Mouse (Mus musculus): Measurements from ENCODE around the gene Cd300a.

The Cd300a gene

DNA sequence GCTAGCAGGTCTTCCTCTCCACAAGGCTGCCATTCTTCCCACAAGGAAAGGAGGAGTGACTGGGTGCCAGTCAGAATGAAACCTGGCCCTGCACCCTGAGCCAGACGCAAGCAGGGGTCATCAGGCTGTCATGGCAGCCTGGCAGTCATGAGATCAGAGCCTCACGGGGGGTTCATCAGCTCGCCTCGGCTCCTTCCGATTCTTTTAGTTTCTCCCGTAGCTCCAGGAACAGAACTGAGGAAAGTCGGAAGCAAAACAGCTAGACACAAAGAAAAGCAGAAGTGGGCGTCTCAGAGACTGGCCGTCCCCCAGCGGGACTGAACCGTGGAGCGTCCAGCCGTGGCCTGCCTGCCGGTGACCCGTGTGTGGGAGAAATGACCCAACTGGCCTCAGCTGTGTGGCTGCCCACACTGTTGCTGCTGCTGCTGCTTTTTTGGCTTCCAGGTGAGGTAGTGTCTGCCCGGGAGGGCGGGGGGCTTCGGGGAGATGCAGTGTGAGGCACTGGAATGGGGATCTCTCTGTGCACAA, at the start of gene Cd300a:
TSS of gene Cd300a (plus strand) at position 51 of the 528 bp plus-strand sequence.
- in situ Hi-C loops (cut with MboI; ENCODE audit: unreplicated experiment in 2 of 2) = no loop called here

DNA sequence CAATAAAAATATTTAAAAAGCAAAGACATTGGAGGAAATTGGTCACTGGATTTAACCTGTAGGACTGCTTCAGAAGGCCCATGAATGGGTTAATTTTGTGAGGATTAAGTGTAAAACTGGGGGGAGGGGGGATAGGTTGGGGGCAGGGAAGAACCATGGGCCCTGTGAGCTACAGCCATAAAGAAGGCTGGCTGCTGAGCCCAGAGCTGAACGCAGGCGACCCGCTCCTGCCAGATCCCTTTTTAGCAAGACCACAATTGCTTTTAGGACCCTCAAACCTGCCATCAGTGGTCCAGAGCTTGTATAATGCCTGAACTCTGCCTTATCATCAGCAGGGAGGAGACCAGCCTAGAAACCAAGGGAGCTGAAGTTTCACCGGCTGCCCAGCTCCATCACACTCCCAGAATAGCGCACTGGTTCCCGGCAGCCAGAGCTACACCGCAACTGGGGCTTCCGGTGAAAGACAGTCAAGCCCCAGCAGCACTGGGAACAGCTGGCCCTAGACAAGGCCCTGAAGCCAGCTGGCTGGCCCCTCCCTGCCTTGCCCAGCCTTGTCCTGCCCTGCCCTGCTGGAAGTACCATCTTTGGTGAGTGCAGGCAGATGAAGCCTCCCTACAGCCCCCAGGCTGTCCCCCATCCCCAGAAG, 45.9 kb upstream of the Cd300a start:
- in situ Hi-C loops (cut with MboI; ENCODE audit: unreplicated experiment in 2 of 2) = no loop called here

DNA sequence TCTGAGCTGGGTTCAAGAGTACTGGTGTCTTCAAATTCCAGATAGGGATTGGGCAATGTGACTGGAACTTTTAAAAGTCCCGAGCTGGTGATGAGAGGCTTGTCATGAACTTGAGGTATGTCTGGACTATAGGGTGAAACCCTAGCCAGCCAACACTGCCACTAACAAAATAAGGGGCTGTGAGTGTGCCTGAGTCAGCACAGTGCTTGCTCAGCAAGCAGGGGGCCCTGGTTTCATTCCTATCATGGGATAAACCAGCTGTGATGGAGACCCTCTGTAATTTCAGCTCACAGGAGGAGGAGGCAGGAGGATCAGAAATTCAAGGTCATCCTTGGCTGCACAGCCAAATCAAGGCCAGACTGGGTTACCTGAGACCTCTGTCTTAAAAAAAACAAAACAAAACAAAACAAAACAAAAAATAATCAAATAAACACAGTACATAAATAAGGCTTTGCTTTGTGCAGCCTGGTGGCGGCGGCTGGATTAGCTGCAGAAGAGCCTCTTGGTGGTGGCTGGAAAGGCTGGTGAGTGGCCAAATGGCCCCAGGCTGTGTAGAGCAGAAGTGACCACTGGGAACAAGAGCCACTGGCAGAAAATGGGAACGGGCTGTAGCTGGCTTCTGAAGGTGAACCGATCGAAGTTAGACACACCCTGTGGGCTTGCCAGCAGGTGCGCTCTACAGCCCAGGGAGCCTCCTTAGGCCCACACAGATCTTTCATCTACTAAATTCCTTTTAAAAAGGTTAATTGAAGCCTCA, 45.2 kb upstream of the Cd300a start:
- in situ Hi-C loops (cut with MboI; ENCODE audit: unreplicated experiment in 2 of 2) = no loop called here

DNA sequence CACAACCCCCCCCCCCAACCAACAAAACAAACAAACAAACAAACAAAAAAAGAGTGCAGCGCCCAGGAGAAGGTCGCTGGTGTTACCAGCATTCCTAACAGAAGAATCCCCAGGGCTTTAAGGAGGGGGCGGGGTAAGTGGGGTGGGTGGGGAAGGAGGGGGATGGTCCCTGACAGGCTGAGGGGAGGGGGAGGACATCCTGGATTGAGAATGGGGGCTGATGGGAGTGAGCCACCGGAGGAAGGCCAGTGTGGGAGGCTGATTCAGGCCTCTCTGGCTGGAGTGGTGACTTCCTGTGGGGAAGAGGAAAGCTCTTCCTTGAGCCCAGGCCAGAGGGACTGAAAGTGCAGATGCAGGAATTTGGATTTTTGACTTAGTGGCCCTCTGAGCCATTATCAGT, 43.5 kb upstream of the Cd300a start:
- in situ Hi-C loops (cut with MboI; ENCODE audit: unreplicated experiment in 2 of 2) = no loop called here

DNA sequence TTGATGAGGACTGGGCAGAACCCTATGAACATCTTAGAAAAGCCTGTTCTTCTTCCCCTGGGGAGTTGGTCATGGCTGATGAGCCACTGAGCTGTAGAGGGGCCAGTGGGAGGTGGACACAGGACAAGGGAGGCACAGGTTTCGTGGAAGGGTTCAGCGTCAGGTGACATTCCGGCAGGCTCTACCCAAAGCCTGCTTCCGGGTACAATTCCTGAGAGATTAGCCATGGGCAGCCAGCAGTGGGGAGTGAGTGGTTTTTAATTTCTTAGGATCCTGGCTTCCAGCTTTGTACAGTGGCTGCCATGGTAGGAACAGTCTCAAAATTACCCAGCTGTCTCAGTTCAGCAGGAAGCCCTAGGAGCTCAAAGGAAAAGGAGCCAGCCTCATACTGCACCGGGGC, 42.8 kb upstream of the Cd300a start:
- in situ Hi-C loops (cut with MboI; ENCODE audit: unreplicated experiment in 2 of 2) = no loop called here

DNA sequence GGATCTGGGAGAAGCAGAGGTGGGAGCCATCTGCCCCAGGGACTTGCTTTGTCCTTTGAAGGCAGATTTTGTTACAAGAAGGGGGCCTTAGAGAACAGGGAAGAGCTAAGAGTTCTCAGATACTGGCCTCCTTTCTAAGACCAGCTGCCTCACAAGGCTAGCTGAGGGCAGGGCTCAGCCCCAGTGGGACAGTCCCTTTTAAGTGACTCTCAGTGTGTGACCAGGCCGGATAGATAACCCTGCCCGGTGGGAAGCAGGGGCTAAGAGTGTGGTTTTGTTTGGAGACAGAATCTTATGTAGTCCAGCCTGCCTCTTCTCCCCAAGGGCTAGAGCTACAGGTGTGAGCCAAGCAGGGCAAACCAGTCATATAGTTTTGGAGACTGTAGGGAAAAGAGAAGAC, 40.3 kb upstream of the Cd300a start:
- in situ Hi-C loops (cut with MboI; ENCODE audit: unreplicated experiment in 2 of 2) = no loop called here

DNA sequence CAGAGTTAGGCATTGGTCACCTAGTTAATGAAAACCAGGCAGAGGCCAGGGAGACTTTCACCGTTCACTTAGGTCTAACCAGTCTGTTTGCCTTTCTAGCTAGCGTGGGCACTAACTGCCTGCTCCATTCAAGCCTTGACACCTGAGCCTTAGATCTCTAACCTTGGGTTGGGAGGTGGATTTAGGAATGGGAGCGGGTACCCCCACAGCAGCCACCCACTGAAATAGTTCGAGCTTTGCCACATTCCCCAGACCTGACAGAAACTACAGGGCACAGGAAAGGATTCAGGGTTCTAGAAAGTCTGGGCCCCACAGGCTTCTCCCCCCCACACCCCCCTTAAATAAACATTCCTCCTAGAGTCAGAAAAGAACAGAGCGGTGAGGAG, 39.8 kb upstream of the Cd300a start:
- in situ Hi-C loops (cut with MboI; ENCODE audit: unreplicated experiment in 2 of 2) = no loop called here

DNA sequence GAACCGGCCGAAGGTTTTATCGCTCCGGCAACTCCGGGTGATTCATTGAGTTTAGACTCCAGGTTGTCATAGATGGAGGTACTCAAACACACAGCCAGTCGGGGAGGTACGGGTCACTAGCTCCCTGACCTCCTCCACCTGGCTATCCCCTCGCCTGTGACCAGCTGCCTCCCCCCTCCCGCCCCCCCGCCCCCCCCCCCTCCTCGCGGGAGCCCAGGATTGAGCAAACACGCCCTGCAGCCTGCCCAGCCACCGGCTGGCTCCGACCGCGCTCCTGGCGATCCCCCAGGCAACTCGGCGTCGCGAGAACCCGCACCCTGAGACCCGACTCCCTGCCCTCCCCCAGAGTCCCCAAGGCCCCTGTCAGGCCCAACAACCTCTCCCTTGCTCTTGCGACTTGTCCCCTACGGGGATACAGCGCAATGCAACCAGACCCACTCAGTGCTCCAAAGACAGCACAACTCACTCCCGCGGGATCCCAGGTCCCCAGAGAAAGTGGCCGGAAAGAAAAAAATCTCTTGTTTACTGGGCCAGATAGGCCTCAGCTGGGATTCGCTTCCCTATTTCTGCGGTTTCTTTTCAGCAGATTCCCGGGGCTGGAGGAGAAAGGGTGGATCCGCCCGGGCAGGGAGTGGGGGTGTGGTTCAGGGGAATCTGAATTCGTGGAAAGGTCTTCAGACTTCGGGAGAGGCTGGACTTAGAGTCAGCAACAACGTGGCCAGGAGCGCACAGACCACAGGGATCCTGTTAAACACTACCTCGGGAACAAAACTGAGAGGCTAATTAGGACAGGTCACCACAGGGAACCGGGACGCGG, 39.2 kb upstream of the Cd300a start, which contains the start of gene Gprc5c:
TSS of gene Gprc5c (plus strand) at position 701 of the 817 bp plus-strand sequence.
- in situ Hi-C loops (cut with MboI; ENCODE audit: unreplicated experiment in 2 of 2) = no loop called here

DNA sequence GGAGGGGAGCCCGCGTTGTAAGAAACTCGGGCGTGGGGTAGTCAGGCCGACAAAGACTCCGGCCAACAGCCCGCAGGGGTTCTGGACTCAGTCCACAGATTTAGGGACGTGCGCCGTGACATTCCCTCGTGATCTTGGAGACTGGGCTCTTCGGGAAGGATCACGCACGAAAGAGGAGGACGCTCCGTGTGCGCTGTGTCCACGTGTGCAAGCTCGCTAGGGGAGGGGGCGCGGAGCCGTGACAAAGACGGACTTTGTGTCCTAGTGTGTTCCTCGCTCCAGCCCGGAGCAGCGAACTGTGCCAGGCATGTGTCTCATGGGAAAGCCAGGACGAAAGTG, 38.6 kb upstream of the Cd300a start:
- in situ Hi-C loops (cut with MboI; ENCODE audit: unreplicated experiment in 2 of 2) = no loop called here

DNA sequence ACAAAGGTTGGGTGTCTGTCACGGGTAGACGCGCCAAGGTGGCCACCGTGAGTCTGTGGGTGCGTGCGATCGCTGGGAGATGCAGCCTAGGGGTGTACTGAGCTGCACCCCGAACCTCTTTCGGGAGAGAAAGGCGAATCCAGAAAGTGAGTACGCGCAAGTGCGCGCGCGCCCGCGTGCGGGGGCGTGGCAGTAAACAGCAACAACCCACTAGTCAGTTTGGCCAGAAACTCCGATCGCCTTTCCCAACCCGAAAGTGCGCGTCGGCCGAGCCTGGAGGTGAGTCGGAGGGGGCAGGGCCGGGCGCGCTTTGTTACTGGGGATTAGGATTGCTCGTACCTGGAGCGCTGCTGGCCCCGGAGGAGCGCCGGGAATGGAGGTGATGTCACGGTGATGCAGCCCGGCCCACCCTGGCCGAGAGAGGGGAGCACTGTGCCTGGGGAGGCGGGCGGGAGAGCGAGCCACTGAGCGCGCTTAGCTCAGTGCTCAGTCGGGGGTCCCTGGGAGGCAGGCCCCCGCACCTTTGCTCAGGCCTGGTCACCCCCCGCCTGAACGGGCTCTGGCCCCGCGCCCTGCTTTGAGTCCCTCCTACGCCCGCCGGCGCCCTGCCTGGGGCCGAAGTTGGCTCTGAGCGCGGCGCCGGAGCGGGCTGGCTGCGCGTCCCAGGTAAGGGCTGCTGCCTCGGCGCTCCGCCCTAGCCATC, 38.1 kb upstream of the Cd300a start:
- in situ Hi-C loops (cut with MboI; ENCODE audit: unreplicated experiment in 2 of 2) = no loop called here

DNA sequence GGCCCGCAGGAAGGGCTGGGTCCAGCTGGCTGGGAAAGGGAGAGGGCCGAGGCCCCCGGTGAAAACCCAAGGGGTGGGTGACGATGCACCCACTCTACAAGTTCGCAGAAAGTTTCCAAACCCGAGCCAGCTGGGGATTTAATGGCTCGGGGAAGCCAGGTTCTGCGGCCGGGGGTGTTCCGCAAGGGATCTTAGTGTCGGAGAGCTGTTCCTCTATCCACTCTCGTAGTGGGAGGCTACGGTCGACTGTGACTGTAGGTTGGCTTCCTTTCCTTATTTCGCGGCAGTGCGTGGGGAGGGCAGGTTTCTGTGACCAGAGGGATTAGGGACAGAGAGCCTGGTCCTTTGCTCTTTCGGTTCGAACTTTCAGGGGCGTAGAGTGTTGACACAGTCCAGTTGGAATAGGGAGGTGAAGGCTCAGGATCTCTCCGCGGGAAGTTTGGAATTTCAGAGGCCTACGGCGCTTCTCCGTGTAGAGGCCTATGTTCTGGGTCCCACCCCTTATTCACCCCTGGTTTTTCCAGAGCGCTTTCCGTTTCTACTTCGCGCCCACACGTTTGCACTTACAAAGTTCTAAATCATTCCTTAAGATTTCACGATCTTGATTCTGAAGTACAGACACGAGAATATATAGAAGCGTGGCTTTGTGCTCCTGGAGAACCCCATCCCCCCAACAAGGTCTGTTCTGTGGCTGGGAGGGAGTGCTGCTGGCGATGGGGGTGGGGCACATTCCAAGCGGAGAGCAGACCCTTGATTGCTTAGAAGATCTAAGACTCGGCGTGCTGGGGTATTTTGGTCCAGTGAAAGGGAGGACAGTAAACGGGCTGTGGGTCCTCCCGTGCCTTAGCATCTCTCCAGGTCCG, 37.3 kb upstream of the Cd300a start:
- in situ Hi-C loops (cut with MboI; ENCODE audit: unreplicated experiment in 2 of 2) = no loop called here

DNA sequence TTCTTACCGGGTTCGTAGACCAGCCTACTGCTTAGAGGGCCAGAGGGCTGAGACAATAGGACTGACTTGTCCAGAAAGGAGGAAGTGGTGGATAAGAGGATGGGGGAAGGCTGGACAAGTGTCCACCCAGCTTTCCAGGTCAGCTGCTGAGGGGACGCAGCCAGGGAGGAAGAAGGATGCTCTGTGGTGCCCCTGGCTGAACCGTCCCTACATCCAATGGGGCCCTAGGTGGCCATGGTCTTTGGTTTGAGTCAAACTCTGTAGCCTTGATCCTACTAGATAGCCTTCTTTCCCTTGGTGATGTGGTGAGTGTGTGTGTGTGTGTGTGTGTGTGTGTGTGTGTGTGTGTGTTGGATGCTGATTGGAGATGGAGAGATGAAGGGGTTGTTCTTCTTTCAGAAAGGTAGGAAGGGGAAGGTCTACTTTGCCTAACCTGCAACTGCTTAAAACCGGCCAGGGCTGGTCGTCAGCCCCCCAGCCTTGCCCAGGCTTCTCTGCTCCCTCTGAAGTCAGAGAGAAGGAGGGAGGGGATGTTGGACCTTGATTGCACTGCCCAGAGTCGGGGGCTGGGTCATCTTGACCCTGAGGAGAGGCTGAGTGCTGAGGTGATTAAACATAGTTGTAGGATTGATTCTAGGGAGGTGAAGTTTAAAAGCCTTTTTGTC, 36.5 kb upstream of the Cd300a start:
- in situ Hi-C loops (cut with MboI; ENCODE audit: unreplicated experiment in 2 of 2) = no loop called here

DNA sequence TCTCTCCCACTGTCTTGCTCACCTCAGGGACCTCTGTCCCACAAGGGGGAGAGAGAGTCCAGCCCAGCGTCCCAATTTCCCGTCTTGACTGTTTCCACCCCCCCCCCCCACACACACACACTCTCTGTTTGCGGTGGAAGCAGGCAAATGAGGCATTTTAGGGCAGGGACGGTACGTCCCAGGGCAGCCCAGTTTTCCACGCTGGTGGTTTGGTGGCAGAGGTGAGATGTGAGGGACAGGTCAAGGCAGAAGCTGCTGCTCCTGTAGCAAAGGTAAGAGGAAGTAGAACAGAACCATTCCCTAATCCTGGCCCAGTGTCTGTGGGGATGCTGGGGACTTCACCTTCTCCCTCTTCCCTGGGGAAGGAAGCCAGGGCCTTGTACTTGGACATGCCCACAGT, 35.3 kb upstream of the Cd300a start:
- in situ Hi-C loops (cut with MboI; ENCODE audit: unreplicated experiment in 2 of 2) = no loop called here

DNA sequence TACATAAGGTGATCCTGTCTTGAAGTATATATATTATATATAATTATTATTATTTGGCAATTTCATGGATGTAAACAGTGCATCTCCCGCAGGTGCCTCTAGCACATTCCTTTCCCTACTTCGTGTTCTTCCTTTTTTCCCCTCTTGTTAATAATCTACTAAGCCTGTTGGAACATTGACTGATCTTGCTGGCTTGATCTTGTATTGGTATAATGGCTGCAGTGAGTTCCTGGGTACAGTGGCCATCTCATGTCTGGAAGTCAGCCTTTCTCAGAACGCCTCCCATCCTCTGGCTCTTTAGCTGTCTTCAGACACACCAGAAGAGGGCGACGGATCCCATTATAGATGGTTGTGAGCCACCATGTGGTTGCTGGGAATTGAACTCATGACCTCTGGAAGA, 33.7 kb upstream of the Cd300a start:
- in situ Hi-C loops (cut with MboI; ENCODE audit: unreplicated experiment in 2 of 2) = no loop called here

DNA sequence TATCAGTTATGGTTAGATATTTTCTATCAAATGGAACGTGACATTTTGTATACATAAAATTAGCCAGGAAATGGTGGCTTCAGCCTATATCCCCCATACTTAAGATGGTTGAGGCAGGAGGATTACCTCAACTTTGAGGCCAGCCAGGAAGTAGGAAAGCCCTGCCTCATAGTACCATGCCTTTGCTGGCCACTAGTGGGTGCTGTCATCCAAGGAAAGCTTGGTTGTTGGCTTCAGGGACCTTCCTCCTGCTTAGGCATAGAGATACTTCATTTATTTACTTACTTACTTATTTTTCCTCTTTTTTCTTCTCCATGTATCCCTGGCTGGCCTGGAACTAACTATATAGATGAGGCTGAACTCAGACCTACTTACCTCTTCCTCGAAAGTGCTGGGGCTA, 31.2 kb upstream of the Cd300a start:
- in situ Hi-C loops (cut with MboI; ENCODE audit: unreplicated experiment in 2 of 2) = no loop called here

DNA sequence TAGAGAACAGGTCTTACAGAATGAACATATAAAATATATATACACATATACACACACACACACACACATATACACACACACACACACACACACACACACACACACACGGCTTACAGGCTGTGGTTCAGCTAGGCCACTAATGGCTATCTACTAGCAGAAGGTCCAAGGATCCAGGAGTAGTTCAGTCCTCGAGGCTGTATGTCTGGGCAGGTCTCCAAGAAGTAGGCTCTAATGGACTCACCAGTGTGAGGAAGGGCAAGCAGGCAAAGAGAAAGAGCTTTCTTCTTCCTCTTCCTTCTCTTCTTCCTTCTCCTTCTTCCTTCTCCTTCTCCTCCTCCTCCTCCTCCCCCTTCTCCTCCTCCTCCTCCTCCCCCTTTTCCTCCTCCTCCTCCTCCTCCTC, 28.8 kb upstream of the Cd300a start:
- in situ Hi-C loops (cut with MboI; ENCODE audit: unreplicated experiment in 2 of 2) = no loop called here

DNA sequence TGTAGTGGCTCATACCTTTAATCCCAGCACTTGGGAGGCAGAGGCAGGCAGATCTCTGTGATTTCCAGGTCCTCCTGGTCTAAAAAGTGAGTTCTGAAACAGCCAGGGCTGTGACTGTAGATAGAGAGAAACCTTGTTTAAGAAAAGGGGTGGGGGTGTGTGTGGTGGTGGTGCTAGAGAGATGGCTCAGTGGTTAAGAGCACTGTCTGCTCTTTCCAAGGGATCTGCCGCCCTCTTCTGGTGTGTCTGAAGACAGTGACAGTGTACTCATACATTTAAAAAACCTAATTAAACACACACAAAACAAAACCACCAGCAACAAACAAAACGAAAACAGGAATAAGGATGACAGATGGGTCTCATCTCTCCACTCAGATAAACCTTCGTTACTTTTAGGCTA, 27.2 kb upstream of the Cd300a start:
- in situ Hi-C loops (cut with MboI; ENCODE audit: unreplicated experiment in 2 of 2) = no loop called here

DNA sequence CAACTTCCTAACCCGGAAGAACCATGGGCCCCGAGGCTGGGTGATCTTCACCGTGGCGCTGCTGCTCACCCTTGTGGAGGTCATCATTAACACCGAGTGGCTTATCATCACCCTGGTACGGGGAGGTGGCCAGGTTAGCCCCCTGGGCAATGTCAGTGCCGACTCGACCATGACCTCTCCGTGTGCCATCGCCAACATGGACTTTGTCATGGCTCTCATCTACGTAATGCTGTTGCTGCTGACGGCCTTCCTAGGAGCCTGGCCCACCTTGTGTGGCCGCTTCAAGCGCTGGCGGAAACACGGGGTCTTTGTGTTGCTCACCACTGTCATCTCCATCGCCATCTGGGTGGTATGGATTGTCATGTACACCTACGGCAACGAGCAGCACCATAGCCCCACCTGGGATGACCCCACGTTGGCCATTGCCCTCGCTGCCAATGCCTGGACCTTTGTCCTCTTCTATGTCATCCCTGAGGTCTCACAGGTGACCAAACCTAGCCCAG, 25.9 kb upstream of the Cd300a start:
- in situ Hi-C loops (cut with MboI; ENCODE audit: unreplicated experiment in 2 of 2) = no loop called here

DNA sequence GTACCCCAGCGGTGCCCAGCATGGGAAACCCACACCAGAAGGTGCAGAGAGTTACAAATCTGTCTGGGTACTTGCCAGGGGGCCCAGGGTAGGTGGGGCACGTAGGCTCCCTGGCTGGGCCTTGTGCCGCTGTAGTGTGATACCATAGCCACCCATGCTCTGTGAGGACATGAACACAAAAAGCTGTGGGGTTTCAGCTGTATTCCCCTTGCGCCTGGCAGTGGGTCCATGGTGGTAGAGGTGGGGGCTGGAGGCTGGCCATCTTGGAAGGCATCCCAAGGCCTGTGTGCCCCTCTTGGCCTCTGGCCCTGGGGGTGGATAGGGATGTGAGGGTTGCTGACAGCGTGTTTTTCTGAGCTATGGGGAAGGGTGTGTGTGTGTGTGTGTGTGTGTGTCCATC, 23.8 kb upstream of the Cd300a start:
- in situ Hi-C loops (cut with MboI; ENCODE audit: unreplicated experiment in 2 of 2) = no loop called here

All from v-Abl transformed pro-B cells (cell line).